8 mouse cellular contexts compared by ENCODE assay signal in genomic region chr17:28484704-28485445, GRCm38 (mm10). TPM values are rescaled to one million over a fixed set of nuclear protein-coding genes. Genes with fewer than 3 reads are reported as not detected.
DNase-seq lines count a peak whose midpoint lies in the region; ATAC-seq and TF ChIP-seq lines count a peak whose summit lies in the region.

No protein-coding gene starts in this region.

- H3K4me3 ChIP-seq in intestine, embryonic 16.5 days (ENCODE audit: low read length): peak overlapping the region; percentile 83
- H3K4me3 ChIP-seq in liver, adult 2 months (ENCODE audit: insufficient read depth, low read depth, low read length): peak overlapping the region; percentile 99
- H3K4me3 ChIP-seq in midbrain, embryonic 16.5 days (ENCODE audit: low read depth, low read length): peak overlapping the region; percentile 89

- H3K9ac ChIP-seq in intestine, embryonic 16.5 days (ENCODE audit: low read depth, low read length): peak overlapping the region; percentile 80
- peak overlapping the region; percentile 94 for H3K9ac ChIP-seq in liver, adult 2 months (ENCODE audit: low read depth, low read length)
- H3K9ac ChIP-seq in midbrain, embryonic 16.5 days (ENCODE audit: low read depth, low read length): peak overlapping the region; percentile 84

- WGBS in intestine, embryonic 16.5 days: 5% methylated on average over 30 of the region's 30 CpGs
- 4% methylated on average over 30 of the region's 30 CpGs for WGBS in liver, adult 2 months
- 7% methylated on average over 30 of the region's 30 CpGs for WGBS in midbrain, embryonic 16.5 days

- H3K4me1 ChIP-seq in intestine, embryonic 16.5 days (ENCODE audit: control insufficient read depth, insufficient read depth, low read length): peaks cover 4% of the 10 kb centered on the region; the same call in 1 of the 2 replicates
- peaks cover 3% of the 10 kb centered on the region; the same call in 1 of the 2 replicates for H3K4me1 ChIP-seq in liver, adult 2 months (ENCODE audit: control insufficient read depth, insufficient read depth, low read length)
- peaks cover 15% of the 10 kb centered on the region for H3K4me1 ChIP-seq in midbrain, embryonic 16.5 days (ENCODE audit: control insufficient read depth, insufficient read depth, low read length)

- no peak for TF ChIP-seq CTCF in liver, adult 2 months (IDR thresholded peaks at IDR 0.05; ENCODE audit: low read depth, low read length)

- H3K4me2 ChIP-seq in intestine, embryonic 16.5 days (ENCODE audit: low read depth, low read length): peak overlapping the region; percentile 74
- peak overlapping the region; percentile 90 for H3K4me2 ChIP-seq in midbrain, embryonic 16.5 days (ENCODE audit: low read length)

- H3K27ac ChIP-seq in intestine, embryonic 16.5 days (ENCODE audit: low read length): peak overlapping the region; percentile 83
- peak overlapping the region; percentile 77 for H3K27ac ChIP-seq in liver, adult 2 months (replicated peaks; ENCODE audit: insufficient read depth, low read depth, low read length)
- H3K27ac ChIP-seq in midbrain, embryonic 16.5 days (ENCODE audit: low read length): peak overlapping the region; percentile 87

- no peak for TF ChIP-seq POLR2A in liver, adult 2 months (IDR thresholded peaks at IDR 0.05; ENCODE audit: extremely low read depth, insufficient read depth, low read length)

- H3K36me3 ChIP-seq in intestine, embryonic 16.5 days (ENCODE audit: control insufficient read depth, insufficient read depth, low read length): no peaks in the 10 kb centered on the region
- no peaks in the 10 kb centered on the region for H3K36me3 ChIP-seq in liver, adult 2 months (ENCODE audit: control insufficient read depth, insufficient read depth, low read length)
- no peaks in the 10 kb centered on the region for H3K36me3 ChIP-seq in midbrain, embryonic 16.5 days (ENCODE audit: control insufficient read depth, insufficient read depth, low read length)

- DNase-seq in retina, embryonic 14.5 days (ENCODE audit: low spot score): peak; percentile 71
- no peak for DNase-seq in retina, postnatal 1 day
- DNase-seq in cerebellum, adult 8-10 months: peak; percentile 10
- DNase-seq in gastrocnemius, postnatal 25 days: peak; percentile 70
- peak; percentile 56 for DNase-seq in liver, adult 2 months (ENCODE audit: extremely low read depth, low read depth, low spot score)
- DNase-seq in thymus, postnatal 36 days: peak; percentile 49 to 72

- no peaks in the 10 kb centered on the region for H3K9me3 ChIP-seq in intestine, embryonic 16.5 days (ENCODE audit: control insufficient read depth, low read length)
- no peaks in the 10 kb centered on the region for H3K9me3 ChIP-seq in midbrain, embryonic 16.5 days (replicated peaks; ENCODE audit: control insufficient read depth, low read length, poor library complexity, severe bottlenecking)

- no peaks in the 10 kb centered on the region for H3K27me3 ChIP-seq in intestine, embryonic 16.5 days (replicated peaks; ENCODE audit: control insufficient read depth, insufficient read depth, low read length)
- H3K27me3 ChIP-seq in liver, adult 2 months (ENCODE audit: control insufficient read depth, insufficient read depth, low read length): no peaks in the 10 kb centered on the region
- no peaks in the 10 kb centered on the region for H3K27me3 ChIP-seq in midbrain, embryonic 16.5 days (ENCODE audit: control insufficient read depth, insufficient read depth, low read depth, low read length)

- peak; percentile 12; the same call in 1 of the 2 replicates for ATAC-seq in intestine, embryonic 16.5 days
- no peak for ATAC-seq in midbrain, embryonic 16.5 days

- peaks cover 7% of the 10 kb centered on the region; the same call in 1 of the 2 replicates for H3K79me2 ChIP-seq in liver, adult 2 months (ENCODE audit: control insufficient read depth, insufficient read depth, low read length)

RNA-seq across cellular contexts. Expression of gene Fkbp5, which starts 32.5 kb away (rescaled TPM):
- 10 to 100 TPM; 61.0 to 63.6 TPM for total RNA-seq in gastrocnemius, postnatal 25 days (2021)
- 22.0 and 27.3 TPM in 2 replicates for polyA plus RNA-seq in intestine, embryonic 16.5 days (2015; fragmentation: Nextera tagmentation; extraction: Ambion mirVana)
- total RNA-seq in liver, adult 2 months (2014; rRNA removed): 25.6 and 30.3 TPM in 2 replicates
- 17.7 and 29.8 TPM in 2 replicates for polyA plus RNA-seq in liver, adult 2 months (2012; rRNA removed)
- 36.3 and 40.5 TPM in 2 replicates for polyA plus RNA-seq in midbrain, embryonic 16.5 days (2015; fragmentation: Nextera tagmentation; extraction: Ambion mirVana)

RNA-seq across cellular contexts. Expression of gene Armc12, which starts 45.7 kb away (rescaled TPM):
- not detected for total RNA-seq in gastrocnemius, postnatal 25 days (2021)
- polyA plus RNA-seq in intestine, embryonic 16.5 days (2015; fragmentation: Nextera tagmentation; extraction: Ambion mirVana): not detected in 2 replicates
- total RNA-seq in liver, adult 2 months (2014; rRNA removed): not detected in 2 replicates
- not detected in 2 replicates for polyA plus RNA-seq in liver, adult 2 months (2012; rRNA removed)
- not detected in 2 replicates for polyA plus RNA-seq in midbrain, embryonic 16.5 days (2015; fragmentation: Nextera tagmentation; extraction: Ambion mirVana)
